Mouse (Mus musculus): ENCODE measurements around the gene Lsamp. TPM values are rescaled to one million over a fixed set of nuclear protein-coding genes. Genes with fewer than 3 reads are reported as not detected.
A peak's percentile ranks its signal among the peaks of the same experiment; 100 is the strongest.

Gene Lsamp
- polyA plus RNA-seq, 1 experiment from 2014 or later, result 1.5 TPM

DNA sequence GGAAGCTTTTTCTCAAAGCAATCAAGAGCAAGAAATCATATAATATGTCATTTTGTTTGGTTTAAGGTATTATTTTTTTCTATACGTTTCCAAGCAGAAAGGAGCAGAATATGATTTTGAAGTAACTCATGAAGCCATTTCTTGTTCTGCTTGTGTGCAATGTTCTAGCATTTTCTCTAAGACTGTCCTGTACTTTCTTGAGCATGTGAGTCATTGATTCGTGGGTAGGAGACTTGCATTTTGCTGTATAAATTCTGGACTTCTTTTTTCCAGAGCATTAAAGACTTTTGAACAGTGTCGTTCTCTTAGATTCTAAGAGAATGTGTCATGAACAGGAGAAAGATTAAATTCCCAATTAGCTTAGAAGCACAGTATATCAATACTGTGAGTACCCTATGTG lies 1118.6 kb downstream of the Lsamp start:
- no peak overlapping the region for H3K4me3 ChIP-seq (ENCODE audit: low read depth, low read length)
- no peak overlapping the region for H3K27ac ChIP-seq (ENCODE audit: low read depth, low read length)
- WGBS, result 71% methylated on average over 3 of the region's 3 CpGs
- H3K4me1 ChIP-seq (replicated peaks; ENCODE audit: control insufficient read depth, insufficient read depth, low read length), result no peaks in the 10 kb centered on the region
- no peaks in the 10 kb centered on the region for H3K36me3 ChIP-seq (ENCODE audit: control insufficient read depth, insufficient read depth)
- no peaks in the 10 kb centered on the region for H3K27me3 ChIP-seq (replicated peaks; ENCODE audit: control insufficient read depth, insufficient read depth, low read length)
- H3K4me2 ChIP-seq (replicated peaks; ENCODE audit: low read depth), result no peak overlapping the region
- no peak for TF ChIP-seq CTCF (IDR thresholded peaks at IDR 0.05; ENCODE audit: low read depth)
- no peak for ATAC-seq
- H3K9ac ChIP-seq (ENCODE audit: low read depth, low read length), result no peak overlapping the region
- H3K9me3 ChIP-seq (ENCODE audit: control insufficient read depth), result no peaks in the 10 kb centered on the region

DNA sequence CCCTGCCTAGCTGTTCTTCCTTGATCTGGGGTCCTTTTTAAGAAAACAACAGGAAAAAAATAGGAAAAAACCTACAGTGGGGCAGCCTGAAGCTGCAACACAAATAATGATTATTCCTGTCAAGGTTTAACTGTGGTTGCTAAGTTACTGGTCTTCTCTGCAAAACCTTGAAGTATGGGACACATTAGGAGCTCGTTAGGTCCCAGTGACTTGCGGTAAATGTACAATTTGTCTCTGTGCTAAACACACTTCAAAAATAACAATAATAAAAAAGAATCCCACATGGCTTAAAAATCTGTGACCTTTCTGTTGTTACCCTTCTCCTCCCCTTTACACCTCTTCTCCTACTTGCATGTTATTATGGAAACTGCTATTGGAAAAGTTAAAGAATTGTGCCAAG lies 1140.2 kb downstream of the Lsamp start:
- no peaks in the 10 kb centered on the region for H3K4me1 ChIP-seq (replicated peaks; ENCODE audit: control insufficient read depth, insufficient read depth, low read length)
- WGBS, result 81% methylated on average over 2 of the region's 2 CpGs

DNA sequence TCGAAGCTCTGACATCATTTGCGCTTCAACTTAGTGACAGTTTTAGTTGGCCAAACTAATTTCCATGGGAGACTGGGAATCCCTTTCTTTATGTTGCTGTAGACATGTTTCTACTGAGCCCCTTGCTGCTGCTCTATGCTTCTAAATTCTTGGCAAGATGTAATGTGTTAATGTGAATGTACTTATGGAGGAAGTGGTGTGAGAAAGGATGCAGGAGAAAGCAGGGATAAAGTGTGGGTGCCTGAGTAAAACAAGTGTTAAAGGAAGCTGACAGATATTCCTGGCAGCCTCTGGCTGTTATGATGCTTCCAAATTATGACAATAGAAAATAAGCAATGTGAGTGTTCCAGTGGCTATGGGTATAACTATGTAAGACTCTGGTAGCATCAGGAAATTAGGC lies 1140.9 kb downstream of the Lsamp start:
- H3K4me1 ChIP-seq (replicated peaks; ENCODE audit: control insufficient read depth, insufficient read depth, low read length), result no peaks in the 10 kb centered on the region
- H3K36me3 ChIP-seq (ENCODE audit: control insufficient read depth, insufficient read depth), result no peaks in the 10 kb centered on the region
- TF ChIP-seq CTCF (IDR thresholded peaks at IDR 0.05; ENCODE audit: low read depth), result no peak
- H3K27ac ChIP-seq (ENCODE audit: low read depth, low read length), result no peak overlapping the region
- H3K4me3 ChIP-seq (ENCODE audit: low read depth, low read length), result no peak overlapping the region
- WGBS, result 86% methylated on average over 2 of the region's 2 CpGs
- H3K9me3 ChIP-seq (ENCODE audit: control insufficient read depth), result no peaks in the 10 kb centered on the region
- H3K27me3 ChIP-seq (replicated peaks; ENCODE audit: control insufficient read depth, insufficient read depth, low read length), result no peaks in the 10 kb centered on the region
- ATAC-seq, result no peak
- H3K4me2 ChIP-seq (replicated peaks; ENCODE audit: low read depth), result no peak overlapping the region
- H3K9ac ChIP-seq (ENCODE audit: low read depth, low read length), result no peak overlapping the region

More for the DNA sequence above, 1140.2 kb downstream of the Lsamp start:
- H3K4me3 ChIP-seq (ENCODE audit: low read depth, low read length), result no peak overlapping the region
- no peaks in the 10 kb centered on the region for H3K9me3 ChIP-seq (ENCODE audit: control insufficient read depth)
- H3K27me3 ChIP-seq (replicated peaks; ENCODE audit: control insufficient read depth, insufficient read depth, low read length), result no peaks in the 10 kb centered on the region
- no peak for TF ChIP-seq CTCF (IDR thresholded peaks at IDR 0.05; ENCODE audit: low read depth)
- no peak for ATAC-seq
- H3K4me2 ChIP-seq (replicated peaks; ENCODE audit: low read depth), result no peak overlapping the region
- no peak overlapping the region for H3K9ac ChIP-seq (ENCODE audit: low read depth, low read length)
- no peak overlapping the region for H3K27ac ChIP-seq (ENCODE audit: low read depth, low read length)
- H3K36me3 ChIP-seq (ENCODE audit: control insufficient read depth, insufficient read depth), result no peaks in the 10 kb centered on the region

DNA sequence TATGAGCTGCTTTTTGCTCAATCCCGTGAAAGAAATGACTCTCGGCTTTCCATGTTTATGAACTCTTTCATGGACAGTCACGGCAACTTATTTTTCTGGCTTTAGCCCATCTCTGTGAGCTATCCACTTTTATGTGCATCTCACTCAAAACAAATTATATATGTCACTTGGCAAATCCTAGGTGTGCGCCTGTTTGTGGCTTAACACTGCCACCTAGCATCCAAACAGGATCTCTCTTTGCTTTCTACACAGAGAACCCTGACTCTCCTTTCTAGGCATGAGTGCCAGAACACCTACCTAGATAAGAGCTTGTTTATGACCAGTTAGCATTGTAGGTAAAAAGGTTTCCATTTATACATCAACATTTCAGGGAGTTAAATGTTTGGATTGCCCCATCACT lies 1146.9 kb downstream of the Lsamp start:
- Histone ChIP-seq H3K4me1 (replicated peaks; ENCODE audit: control insufficient read depth, insufficient read depth, low read length) (no peaks in the 10 kb centered on the region), H3K27ac (ENCODE audit: low read depth, low read length) (no peak overlapping the region), H3K27me3 (replicated peaks; ENCODE audit: control insufficient read depth, insufficient read depth, low read length) (no peaks in the 10 kb centered on the region), H3K4me3 (ENCODE audit: low read depth, low read length) (no peak overlapping the region), H3K4me2 (replicated peaks; ENCODE audit: low read depth) (no peak overlapping the region), H3K36me3 (ENCODE audit: control insufficient read depth, insufficient read depth) (no peaks in the 10 kb centered on the region), H3K9me3 (ENCODE audit: control insufficient read depth) (no peaks in the 10 kb centered on the region), H3K9ac (ENCODE audit: low read depth, low read length) (no peak overlapping the region)
- 65% methylated on average over 4 of the region's 4 CpGs for WGBS
- ATAC-seq, result no peak
- TF ChIP-seq CTCF (IDR thresholded peaks at IDR 0.05; ENCODE audit: low read depth), result peak; percentile 48

DNA sequence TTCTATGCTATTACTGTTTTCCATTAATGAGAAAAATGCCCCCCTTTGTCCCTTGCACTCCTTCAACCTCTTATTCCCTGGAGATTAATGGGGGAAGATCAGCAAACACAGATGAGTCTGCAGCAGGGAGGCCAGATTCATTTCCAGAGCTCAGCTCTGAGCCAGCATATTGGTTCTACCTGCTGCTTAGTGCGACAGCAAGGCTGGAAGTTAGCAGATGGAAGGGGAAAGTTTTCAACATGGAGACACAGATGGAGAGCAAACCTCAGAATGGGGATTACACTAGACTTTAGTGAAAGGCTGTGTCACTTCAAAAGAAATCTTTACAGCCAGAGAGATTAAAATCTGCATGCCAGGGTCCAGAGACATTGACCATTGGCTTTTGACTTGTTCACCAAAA lies 1188.7 kb downstream of the Lsamp start:
- no peak overlapping the region for H3K9ac ChIP-seq (ENCODE audit: low read depth, low read length)
- WGBS, result 80% methylated on average over 1 of the region's 1 CpGs
- H3K4me1 ChIP-seq (replicated peaks; ENCODE audit: control insufficient read depth, insufficient read depth, low read length), result no peaks in the 10 kb centered on the region
- H3K27me3 ChIP-seq (replicated peaks; ENCODE audit: control insufficient read depth, insufficient read depth, low read length), result no peaks in the 10 kb centered on the region
- H3K9me3 ChIP-seq (ENCODE audit: control insufficient read depth), result no peaks in the 10 kb centered on the region
- H3K27ac ChIP-seq (ENCODE audit: low read depth, low read length), result no peak overlapping the region
- ATAC-seq, result no peak
- H3K36me3 ChIP-seq (ENCODE audit: control insufficient read depth, insufficient read depth), result no peaks in the 10 kb centered on the region
- H3K4me2 ChIP-seq (replicated peaks; ENCODE audit: low read depth), result no peak overlapping the region
- TF ChIP-seq CTCF (IDR thresholded peaks at IDR 0.05; ENCODE audit: low read depth), result no peak
- H3K4me3 ChIP-seq (ENCODE audit: low read depth, low read length), result no peak overlapping the region

DNA sequence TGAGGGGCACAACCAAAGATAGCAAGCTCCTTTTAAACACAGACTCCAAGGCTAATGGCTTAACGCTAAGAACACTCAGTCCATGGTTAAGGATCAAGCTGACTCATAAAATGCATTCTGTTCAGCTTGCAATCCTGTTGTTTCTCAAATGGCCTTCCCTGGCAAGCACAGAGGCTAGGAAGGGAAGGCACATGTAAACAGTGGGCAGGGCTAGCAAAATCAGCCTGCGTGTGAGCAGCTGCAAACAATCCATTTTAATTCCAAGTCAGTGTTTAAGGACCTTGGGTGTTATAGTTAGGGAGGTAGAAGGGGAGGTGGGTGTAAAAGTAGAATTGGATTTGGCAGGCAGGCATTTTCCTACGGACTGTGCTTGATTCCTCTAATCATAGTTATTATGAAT lies 1195.4 kb downstream of the Lsamp start:
- Histone ChIP-seq H3K4me3 (ENCODE audit: low read depth, low read length) (no peak overlapping the region), H3K4me1 (replicated peaks; ENCODE audit: control insufficient read depth, insufficient read depth, low read length) (no peaks in the 10 kb centered on the region), H3K36me3 (ENCODE audit: control insufficient read depth, insufficient read depth) (no peaks in the 10 kb centered on the region), H3K9me3 (ENCODE audit: control insufficient read depth) (no peaks in the 10 kb centered on the region), H3K27ac (ENCODE audit: low read depth, low read length) (no peak overlapping the region), H3K9ac (ENCODE audit: low read depth, low read length) (no peak overlapping the region), H3K4me2 (replicated peaks; ENCODE audit: low read depth) (no peak overlapping the region), H3K27me3 (replicated peaks; ENCODE audit: control insufficient read depth, insufficient read depth, low read length) (no peaks in the 10 kb centered on the region)
- no peak for TF ChIP-seq CTCF (IDR thresholded peaks at IDR 0.05; ENCODE audit: low read depth)
- WGBS, result 40% methylated on average over 3 of the region's 3 CpGs
- ATAC-seq, result no peak

DNA sequence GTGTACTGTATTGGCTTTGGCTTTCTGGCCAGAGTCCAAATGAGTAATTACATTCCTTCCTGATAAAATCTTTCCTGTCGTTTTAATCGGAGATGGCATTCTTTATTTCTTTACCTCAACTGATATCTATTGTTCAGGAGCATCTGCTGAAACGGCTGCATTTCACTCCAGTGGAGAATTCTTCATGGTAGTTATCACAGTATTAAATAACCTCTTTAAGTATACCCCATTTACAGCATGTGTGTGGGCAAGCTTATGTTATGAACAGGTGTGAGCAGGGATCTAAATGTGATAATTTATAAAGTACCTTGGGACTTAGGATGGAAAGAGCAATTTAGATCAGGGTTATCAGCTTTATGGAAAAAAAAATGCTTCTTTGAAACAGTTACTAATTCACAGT lies 1196.7 kb downstream of the Lsamp start:
- Histone ChIP-seq H3K36me3 (ENCODE audit: control insufficient read depth, insufficient read depth) (no peaks in the 10 kb centered on the region), H3K4me1 (replicated peaks; ENCODE audit: control insufficient read depth, insufficient read depth, low read length) (no peaks in the 10 kb centered on the region), H3K9me3 (ENCODE audit: control insufficient read depth) (no peaks in the 10 kb centered on the region), H3K4me2 (replicated peaks; ENCODE audit: low read depth) (no peak overlapping the region), H3K27ac (ENCODE audit: low read depth, low read length) (no peak overlapping the region), H3K9ac (ENCODE audit: low read depth, low read length) (no peak overlapping the region), H3K27me3 (replicated peaks; ENCODE audit: control insufficient read depth, insufficient read depth, low read length) (no peaks in the 10 kb centered on the region), H3K4me3 (ENCODE audit: low read depth, low read length) (no peak overlapping the region)
- TF ChIP-seq CTCF (IDR thresholded peaks at IDR 0.05; ENCODE audit: low read depth), result no peak
- no peak for ATAC-seq
- WGBS, result 51% methylated on average over 3 of the region's 3 CpGs
